Mouse (Mus musculus) T-helper 1 cell (primary cell): ENCODE measurements around the gene Ggn.
"Not testable (repeated sequence)": the region's sequence is repeated elsewhere in the genome, so short reads cannot be mapped to it uniquely, and the experiment has no call there.

Source experiments
- in situ Hi-C: fragments of 300-600 bp; cut with MboI, MseI; formaldehyde crosslinking; loops from one replicate; pipeline ENCODE4 v1.15.1; 2025; ENCODE audit warnings: high pct_unique_total_duplicates

Ggn gene

GRCm38 (mm10) chr7:29162294-29162693, 7.7 kb upstream of the Ggn start:
- in situ Hi-C loops = no loop called here

- in situ Hi-C loops = no loop called here
Observed at GRCm38 (mm10) chr7:29162750-29163525, 7.1 kb upstream of the Ggn start.

- in situ Hi-C loops = no loop called here
Observed at GRCm38 (mm10) chr7:29167656-29168055, 2.4 kb upstream of the Ggn start.

- in situ Hi-C loops = no loop called here
Observed at GRCm38 (mm10) chr7:29168121-29168695, 1.8 kb upstream of the Ggn start.

- in situ Hi-C loops = no loop called here
Observed at GRCm38 (mm10) chr7:29168791-29169230, 1.2 kb upstream of the Ggn start.

GRCm38 (mm10) chr7:29169231-29170065, 562 bp upstream of the Ggn start:
- in situ Hi-C loops = no loop called here

GRCm38 (mm10) chr7:29170755-29171561, 948 bp downstream of the Ggn start:
- in situ Hi-C loops = no loop called here

GRCm38 (mm10) chr7:29171562-29172097, 1.6 kb downstream of the Ggn start:
- in situ Hi-C loops = no loop called here

GRCm38 (mm10) chr7:29172390-29173016, 2.5 kb downstream of the Ggn start:
- in situ Hi-C loops = no loop called here

- in situ Hi-C loops = loop anchor here (5.0 kb wide), 1 partner anchor 34 kb away; the partner anchor contains the start of gene Catsperg1
Observed at GRCm38 (mm10) chr7:29178106-29178505, 8.1 kb downstream of the Ggn start.

- in situ Hi-C loops = loop anchor here (5.0 kb wide), 1 partner anchor 33 kb away; the partner anchor contains the start of gene Catsperg1
Observed at GRCm38 (mm10) chr7:29179323-29179722, 9.3 kb downstream of the Ggn start.

GRCm38 (mm10) chr7:29180077-29180853, 10.3 kb downstream of the Ggn start, which contains the start of gene Psmd8:
Gene Psmd8, minus strand, starts transcription at chr7:29180701.
- in situ Hi-C loops = no loop called here

- in situ Hi-C loops = no loop called here
Observed at GRCm38 (mm10) chr7:29180854-29181236, 10.8 kb downstream of the Ggn start.

GRCm38 (mm10) chr7:29181323-29181722, 11.3 kb downstream of the Ggn start:
- in situ Hi-C loops = not testable (repeated sequence)

- in situ Hi-C loops = not testable (repeated sequence)
Observed at GRCm38 (mm10) chr7:29194230-29194629, 24.2 kb downstream of the Ggn start.

GRCm38 (mm10) chr7:29202577-29202976, 32.6 kb downstream of the Ggn start:
- in situ Hi-C loops = no loop called here

GRCm38 (mm10) chr7:29211013-29211412, 41.0 kb downstream of the Ggn start:
- in situ Hi-C loops = loop anchor here (5.0 kb wide), 1 partner anchor 34 kb away; no protein-coding TSS in a partner anchor

GRCm38 (mm10) chr7:29211415-29212198, 41.6 kb downstream of the Ggn start:
- in situ Hi-C loops = loop anchor here (5.0 kb wide), 1 partner anchor 34 kb away; no protein-coding TSS in a partner anchor
